Mouse (Mus musculus): ENCODE measurements around the gene Mllt1. TPM values are rescaled to one million over a fixed set of nuclear protein-coding genes. Genes with fewer than 3 reads are reported as not detected.
A peak's percentile ranks its signal among the peaks of the same experiment; 100 is the strongest.

Gene Mllt1
- polyA plus RNA-seq, 1 experiment from 2014 or later, result 20.4 TPM

- H3K4me1 ChIP-seq (ENCODE audit: control insufficient read depth in 2 of 2, insufficient read depth in 2 of 2, low read length in 2 of 2), result no peaks in the 10 kb centered on the region
- H3K27me3 ChIP-seq (ENCODE audit: control insufficient read depth, insufficient read depth, low read length), result no peaks in the 10 kb centered on the region
- peaks cover 15% of the 10 kb centered on the region for H3K9me3 ChIP-seq (ENCODE audit: control insufficient read depth, low read length)
- H3K27ac ChIP-seq (replicated peaks in 1 of 2; ENCODE audit: control insufficient read depth in 1 of 2, insufficient read depth in 1 of 2, low read depth in 2 of 2, low read length in 2 of 2), result no peak overlapping the region
- no peak overlapping the region for H3K9ac ChIP-seq (ENCODE audit: low read length)
- H3K36me3 ChIP-seq (ENCODE audit: control insufficient read depth, insufficient read depth, low read length), result no peaks in the 10 kb centered on the region
- H3K4me3 ChIP-seq (ENCODE audit: control insufficient read depth in 1 of 2, insufficient read depth in 1 of 2, low read depth in 1 of 2, low read length in 2 of 2), result no peak overlapping the region
- no peak for ATAC-seq (ENCODE audit: insufficient number of reproducible peaks, insufficient read depth, low FRiP score, low read depth)
- no peak overlapping the region for H3K4me2 ChIP-seq (ENCODE audit: low read length)
- WGBS, result 46% methylated on average over 15 of the region's 15 CpGs
Measured at GRCm38 (mm10) chr17:56870287-56870953, 64.8 kb downstream of the Mllt1 start.

- 78% methylated on average over 9 of the region's 9 CpGs for WGBS
- H3K9me3 ChIP-seq (ENCODE audit: control insufficient read depth, low read length), result peaks cover 15% of the 10 kb centered on the region
- no peak overlapping the region for H3K4me3 ChIP-seq (ENCODE audit: control insufficient read depth in 1 of 2, insufficient read depth in 1 of 2, low read depth in 1 of 2, low read length in 2 of 2)
- H3K4me1 ChIP-seq (ENCODE audit: control insufficient read depth in 2 of 2, insufficient read depth in 2 of 2, low read length in 2 of 2), result no peaks in the 10 kb centered on the region
- no peaks in the 10 kb centered on the region for H3K36me3 ChIP-seq (ENCODE audit: control insufficient read depth, insufficient read depth, low read length)
- no peak overlapping the region for H3K27ac ChIP-seq (replicated peaks in 1 of 2; ENCODE audit: control insufficient read depth in 1 of 2, insufficient read depth in 1 of 2, low read depth in 2 of 2, low read length in 2 of 2)
- H3K9ac ChIP-seq (ENCODE audit: low read length), result no peak overlapping the region
- H3K4me2 ChIP-seq (ENCODE audit: low read length), result no peak overlapping the region
- ATAC-seq (ENCODE audit: insufficient number of reproducible peaks, insufficient read depth, low FRiP score, low read depth), result no peak
- no peaks in the 10 kb centered on the region for H3K27me3 ChIP-seq (ENCODE audit: control insufficient read depth, insufficient read depth, low read length)
Measured at GRCm38 (mm10) chr17:56869481-56869977, 65.7 kb downstream of the Mllt1 start.

- Histone ChIP-seq H3K4me2 (ENCODE audit: low read length) (no peak overlapping the region), H3K27me3 (ENCODE audit: control insufficient read depth, insufficient read depth, low read length) (no peaks in the 10 kb centered on the region), H3K27ac (replicated peaks in 1 of 2; ENCODE audit: control insufficient read depth in 1 of 2, insufficient read depth in 1 of 2, low read depth in 2 of 2, low read length in 2 of 2) (no peak overlapping the region), H3K36me3 (ENCODE audit: control insufficient read depth, insufficient read depth, low read length) (no peaks in the 10 kb centered on the region), H3K4me3 (ENCODE audit: control insufficient read depth in 1 of 2, insufficient read depth in 1 of 2, low read depth in 1 of 2, low read length in 2 of 2) (no peak overlapping the region), H3K9me3 (ENCODE audit: control insufficient read depth, low read length) (peaks cover 15% of the 10 kb centered on the region), H3K9ac (ENCODE audit: low read length) (no peak overlapping the region), H3K4me1 (ENCODE audit: control insufficient read depth in 2 of 2, insufficient read depth in 2 of 2, low read length in 2 of 2) (no peaks in the 10 kb centered on the region)
- WGBS, result 76% methylated on average over 7 of the region's 7 CpGs
- no peak for ATAC-seq (ENCODE audit: insufficient number of reproducible peaks, insufficient read depth, low FRiP score, low read depth)
Measured at GRCm38 (mm10) chr17:56866071-56866470, 69.1 kb downstream of the Mllt1 start.

- Histone ChIP-seq H3K36me3 (ENCODE audit: control insufficient read depth, insufficient read depth, low read length) (no peaks in the 10 kb centered on the region), H3K4me2 (ENCODE audit: low read length) (no peak overlapping the region), H3K9ac (ENCODE audit: low read length) (no peak overlapping the region), H3K27ac (replicated peaks in 1 of 2; ENCODE audit: control insufficient read depth in 1 of 2, insufficient read depth in 1 of 2, low read depth in 2 of 2, low read length in 2 of 2) (no peak overlapping the region), H3K4me1 (ENCODE audit: control insufficient read depth in 2 of 2, insufficient read depth in 2 of 2, low read length in 2 of 2) (peaks cover 6 to 10% of the 10 kb centered on the region in 2 experiments; a peak in 3 of 4 replicates), H3K9me3 (ENCODE audit: control insufficient read depth, low read length) (no peaks in the 10 kb centered on the region), H3K4me3 (ENCODE audit: control insufficient read depth in 1 of 2, insufficient read depth in 1 of 2, low read depth in 1 of 2, low read length in 2 of 2) (no peak overlapping the region), H3K27me3 (ENCODE audit: control insufficient read depth, insufficient read depth, low read length) (no peaks in the 10 kb centered on the region)
- 45% methylated on average over 3 of the region's 3 CpGs for WGBS
- ATAC-seq (ENCODE audit: insufficient number of reproducible peaks, insufficient read depth, low FRiP score, low read depth), result no peak
Measured at GRCm38 (mm10) chr17:56861197-56861596, 74.0 kb downstream of the Mllt1 start.

GRCm38 (mm10) chr17:56858922-56859321 is 76.3 kb downstream of the Mllt1 start:
- 17% methylated on average over 7 of the region's 7 CpGs for WGBS
- Histone ChIP-seq H3K9ac (ENCODE audit: low read length) (peak overlapping the region; percentile 48; the same call in 1 of the 2 replicates), H3K27me3 (ENCODE audit: control insufficient read depth, insufficient read depth, low read length) (no peaks in the 10 kb centered on the region), H3K27ac (replicated peaks in 1 of 2; ENCODE audit: control insufficient read depth in 1 of 2, insufficient read depth in 1 of 2, low read depth in 2 of 2, low read length in 2 of 2) (peak overlapping the region; percentile 83 to 88), H3K4me2 (ENCODE audit: low read length) (peak overlapping the region; percentile 43), H3K4me1 (ENCODE audit: control insufficient read depth in 2 of 2, insufficient read depth in 2 of 2, low read length in 2 of 2) (peaks cover 6 to 10% of the 10 kb centered on the region in 2 experiments; a peak in 3 of 4 replicates), H3K9me3 (ENCODE audit: control insufficient read depth, low read length) (no peaks in the 10 kb centered on the region), H3K36me3 (ENCODE audit: control insufficient read depth, insufficient read depth, low read length) (no peaks in the 10 kb centered on the region), H3K4me3 (ENCODE audit: control insufficient read depth in 1 of 2, insufficient read depth in 1 of 2, low read depth in 1 of 2, low read length in 2 of 2) (no peak overlapping the region)
- ATAC-seq (ENCODE audit: insufficient number of reproducible peaks, insufficient read depth, low FRiP score, low read depth), result peak; percentile 68

GRCm38 (mm10) chr17:56858216-56858615 is 77.0 kb downstream of the Mllt1 start:
- peak overlapping the region; percentile 83 to 88; a peak in 3 of 4 replicates for H3K27ac ChIP-seq (replicated peaks in 1 of 2; ENCODE audit: control insufficient read depth in 1 of 2, insufficient read depth in 1 of 2, low read depth in 2 of 2, low read length in 2 of 2)
- no peak for ATAC-seq (ENCODE audit: insufficient number of reproducible peaks, insufficient read depth, low FRiP score, low read depth)
- no peak overlapping the region for H3K4me2 ChIP-seq (ENCODE audit: low read length)
- WGBS, result 55% methylated on average over 4 of the region's 4 CpGs
- H3K9me3 ChIP-seq (ENCODE audit: control insufficient read depth, low read length), result no peaks in the 10 kb centered on the region
- H3K9ac ChIP-seq (ENCODE audit: low read length), result no peak overlapping the region
- no peaks in the 10 kb centered on the region for H3K36me3 ChIP-seq (ENCODE audit: control insufficient read depth, insufficient read depth, low read length)
- H3K4me1 ChIP-seq (ENCODE audit: control insufficient read depth in 2 of 2, insufficient read depth in 2 of 2, low read length in 2 of 2), result peaks cover 6 to 10% of the 10 kb centered on the region in 2 experiments; a peak in 3 of 4 replicates
- H3K27me3 ChIP-seq (ENCODE audit: control insufficient read depth, insufficient read depth, low read length), result no peaks in the 10 kb centered on the region
- no peak overlapping the region for H3K4me3 ChIP-seq (ENCODE audit: control insufficient read depth in 1 of 2, insufficient read depth in 1 of 2, low read depth in 1 of 2, low read length in 2 of 2)

GRCm38 (mm10) chr17:56855421-56855820 is 79.8 kb downstream of the Mllt1 start:
- Histone ChIP-seq H3K9me3 (ENCODE audit: control insufficient read depth, low read length) (no peaks in the 10 kb centered on the region), H3K4me1 (ENCODE audit: control insufficient read depth in 2 of 2, insufficient read depth in 2 of 2, low read length in 2 of 2) (peaks cover 6 to 10% of the 10 kb centered on the region in 2 experiments; a peak in 3 of 4 replicates), H3K9ac (ENCODE audit: low read length) (no peak overlapping the region), H3K36me3 (ENCODE audit: control insufficient read depth, insufficient read depth, low read length) (no peaks in the 10 kb centered on the region), H3K4me2 (ENCODE audit: low read length) (no peak overlapping the region), H3K4me3 (ENCODE audit: control insufficient read depth in 1 of 2, insufficient read depth in 1 of 2, low read depth in 1 of 2, low read length in 2 of 2) (no peak overlapping the region), H3K27ac (replicated peaks in 1 of 2; ENCODE audit: control insufficient read depth in 1 of 2, insufficient read depth in 1 of 2, low read depth in 2 of 2, low read length in 2 of 2) (no peak overlapping the region), H3K27me3 (ENCODE audit: control insufficient read depth, insufficient read depth, low read length) (no peaks in the 10 kb centered on the region)
- no peak for ATAC-seq (ENCODE audit: insufficient number of reproducible peaks, insufficient read depth, low FRiP score, low read depth)
- WGBS, result 76% methylated on average over 3 of the region's 3 CpGs

Measured in heart, embryonic 14.5 days (tissue).